Mouse (Mus musculus) kidney, postnatal 14 days (tissue): ENCODE measurements around the gene 4930435E12Rik.
"Not testable (repeated sequence)": the region's sequence is repeated elsewhere in the genome, so short reads cannot be mapped to it uniquely, and the experiment has no call there.

Experiments used
- DNase-seq: peaks from one replicate; pipeline ENCODE4 v3.0.0; 2022; ENCODE audit warnings: mixed read lengths

4930435E12Rik gene

GRCm38 (mm10) chr16:38828649-38829048 lies at the start of gene 4930435E12Rik:
4930435E12Rik (minus strand) TSS chr16:38828749.
- DNase-seq = no peak

- DNase-seq = no peak
These were observed 45.9 kb upstream of the 4930435E12Rik start for GRCm38 (mm10) chr16:38874481-38874880.

GRCm38 (mm10) chr16:38873231-38873630 lies 44.7 kb upstream of the 4930435E12Rik start:
- DNase-seq = no peak

- DNase-seq = no peak
These were observed 35.8 kb upstream of the 4930435E12Rik start for GRCm38 (mm10) chr16:38864358-38864757.

- no peak for DNase-seq
These were observed 32.0 kb upstream of the 4930435E12Rik start for GRCm38 (mm10) chr16:38860548-38860947.

- peak; percentile 26 for DNase-seq
These were observed 29.7 kb upstream of the 4930435E12Rik start for GRCm38 (mm10) chr16:38858120-38858749.

GRCm38 (mm10) chr16:38812521-38812920 lies 16.0 kb downstream of the 4930435E12Rik start:
- DNase-seq = peak; percentile 76

- no peak for DNase-seq
These were observed 18.4 kb downstream of the 4930435E12Rik start for GRCm38 (mm10) chr16:38810196-38810595.

GRCm38 (mm10) chr16:38807796-38808195 lies 20.8 kb downstream of the 4930435E12Rik start:
- DNase-seq = not testable (repeated sequence)

- no peak for DNase-seq
These were observed 28.5 kb downstream of the 4930435E12Rik start, which contains the start of gene Upk1b for GRCm38 (mm10) chr16:38800091-38800490. Upk1b (minus strand) TSS chr16:38800328.

GRCm38 (mm10) chr16:38798957-38799450 lies 29.5 kb downstream of the 4930435E12Rik start:
- no peak for DNase-seq

- no peak for DNase-seq
These were observed 35.4 kb downstream of the 4930435E12Rik start for GRCm38 (mm10) chr16:38793120-38793519.

GRCm38 (mm10) chr16:38789966-38790365 lies 38.6 kb downstream of the 4930435E12Rik start:
- DNase-seq = no peak

- DNase-seq = no peak
These were observed 39.5 kb downstream of the 4930435E12Rik start for GRCm38 (mm10) chr16:38789016-38789415.

- DNase-seq = no peak
These were observed 43.2 kb downstream of the 4930435E12Rik start for GRCm38 (mm10) chr16:38785301-38785700.

- no peak for DNase-seq
These were observed 46.0 kb downstream of the 4930435E12Rik start for GRCm38 (mm10) chr16:38782524-38783067.

- DNase-seq = no peak
These were observed 46.6 kb downstream of the 4930435E12Rik start for GRCm38 (mm10) chr16:38781946-38782345.

GRCm38 (mm10) chr16:38780960-38781572 lies 47.5 kb downstream of the 4930435E12Rik start:
- DNase-seq = no peak

- DNase-seq = no peak
These were observed 52.2 kb downstream of the 4930435E12Rik start for GRCm38 (mm10) chr16:38776342-38776741.

GRCm38 (mm10) chr16:38774964-38775746 lies 53.4 kb downstream of the 4930435E12Rik start:
- no peak for DNase-seq

- DNase-seq = peak; percentile 46
These were observed 55.5 kb downstream of the 4930435E12Rik start for GRCm38 (mm10) chr16:38772906-38773496.

GRCm38 (mm10) chr16:38771145-38771544 lies 57.4 kb downstream of the 4930435E12Rik start:
- no peak for DNase-seq

GRCm38 (mm10) chr16:38769529-38769928 lies 59.0 kb downstream of the 4930435E12Rik start:
- no peak for DNase-seq
